Mouse (Mus musculus) forebrain, embryonic 16.5 days (tissue): ENCODE results near the gene Nr5a1. TPM values are rescaled to one million over a fixed set of nuclear protein-coding genes. Genes with fewer than 3 reads are reported as not detected.

ENCODE experiments used
- ATAC-seq: fragments of 200-750 bp; cut with Nextera tagmentation; 2 replicates; pipeline ENCODE4 v1.8.0; 2017; ENCODE audit warnings: mild to moderate bottlenecking, moderate library complexity
- H3K27ac ChIP-seq: fragments of 300-500 bp; sonication (generic); 2 replicates; pipeline ENCODE4 v1.5.1; 2014; ENCODE audit warnings: low read length, control low read depth
- H3K27me3 ChIP-seq: fragments of 300-500 bp; sonication (generic); replicated peaks from 2 replicates; pipeline ENCODE4 v1.6.1; 2014; ENCODE audit warnings: low read length; ENCODE audit not compliant: control insufficient read depth, insufficient read depth
- H3K36me3 ChIP-seq: fragments of 300-500 bp; sonication (generic); 2 replicates; pipeline ENCODE4 v1.6.1; 2014; ENCODE audit not compliant: control insufficient read depth, insufficient read depth
- H3K4me1 ChIP-seq: fragments of 300-500 bp; sonication (generic); replicated peaks from 2 replicates; pipeline ENCODE4 v1.6.1; 2014; ENCODE audit warnings: low read length; ENCODE audit not compliant: control insufficient read depth, insufficient read depth
- H3K4me2 ChIP-seq: fragments of 300-500 bp; sonication (generic); 2 replicates; pipeline ENCODE4 v1.6.1; 2014; ENCODE audit warnings: mild to moderate bottlenecking, low read length, control low read depth
- H3K4me3 ChIP-seq: fragments of 300-500 bp; sonication (generic); replicated peaks from 2 replicates; pipeline ENCODE4 v1.5.1; 2014; ENCODE audit warnings: mild to moderate bottlenecking, low read length, control low read depth
- H3K9ac ChIP-seq: fragments of 300-500 bp; sonication (generic); replicated peaks from 2 replicates; pipeline ENCODE4 v1.6.1; 2014; ENCODE audit warnings: low read depth, low read length, control low read depth
- H3K9me3 ChIP-seq: fragments of 300-500 bp; sonication (generic); 2 replicates; pipeline ENCODE4 v1.6.1; 2016; ENCODE audit warnings: low read length; ENCODE audit not compliant: control insufficient read depth
- WGBS: fragments of 180-500 bp; shearing (Covaris S2); extraction: QIAGEN DNeasy Blood & Tissue Kit; methylation state at CpG from one replicate; pipeline ENCODE4 v1.1.7; 2014; 5-methylcytosine and 5-hydroxymethylcytosine counted together
- polyA plus RNA-seq: library from polyadenylated mRNA; unstranded; fragments of >200 nt; fragmentation: Nextera tagmentation; extraction: Ambion mirVana; gene quantifications from 2 replicates; pipeline ENCODE4 v1.2.1, GENCODE M21; 2015

Gene Nr5a1
- polyA plus RNA-seq, 1 experiment from 2014 or later, result 0.84 TPM

DNA sequence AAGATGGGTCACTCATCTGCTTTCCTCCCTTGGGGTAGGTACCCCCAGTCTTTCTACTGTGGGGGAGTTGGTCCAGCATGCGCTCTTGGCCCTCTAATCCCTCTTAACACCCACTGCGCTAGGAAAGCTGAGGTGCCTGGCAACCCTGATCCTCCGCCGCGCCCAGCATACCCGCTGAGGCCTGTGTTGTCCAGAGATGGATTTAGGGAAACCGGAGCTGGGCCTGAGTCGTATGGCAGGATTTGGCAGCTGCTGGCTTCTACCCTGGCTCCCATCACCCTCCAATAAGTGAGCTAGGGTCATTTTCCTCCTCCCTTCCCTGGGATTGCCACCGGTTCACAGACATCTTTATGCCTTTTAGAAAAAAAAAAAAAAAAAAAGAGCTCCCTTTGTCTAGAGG is 18.6 kb downstream of the Nr5a1 start:
- H3K4me2 ChIP-seq, result no peak overlapping the region
- 24% methylated on average over 9 of the region's 9 CpGs for WGBS
- ATAC-seq, result no peak
- peaks cover 4% of the 10 kb centered on the region for H3K4me1 ChIP-seq
- no peaks in the 10 kb centered on the region for H3K36me3 ChIP-seq
- no peak overlapping the region for H3K9ac ChIP-seq
- H3K27me3 ChIP-seq, result peaks cover 65% of the 10 kb centered on the region
- H3K4me3 ChIP-seq, result no peak overlapping the region
- H3K9me3 ChIP-seq, result no peaks in the 10 kb centered on the region
- H3K27ac ChIP-seq, result no peak overlapping the region

GRCm38 (mm10) chr2:38691542-38691941 is 22.8 kb downstream of the Nr5a1 start:
- Histone ChIP-seq H3K27ac (no peak overlapping the region), H3K36me3 (no peaks in the 10 kb centered on the region), H3K9me3 (no peaks in the 10 kb centered on the region), H3K4me2 (no peak overlapping the region), H3K27me3 (peaks cover 27% of the 10 kb centered on the region), H3K9ac (no peak overlapping the region), H3K4me3 (no peak overlapping the region), H3K4me1 (peaks cover 14% of the 10 kb centered on the region)
- WGBS, result 20% methylated on average over 8 of the region's 8 CpGs
- ATAC-seq, result no peak

DNA sequence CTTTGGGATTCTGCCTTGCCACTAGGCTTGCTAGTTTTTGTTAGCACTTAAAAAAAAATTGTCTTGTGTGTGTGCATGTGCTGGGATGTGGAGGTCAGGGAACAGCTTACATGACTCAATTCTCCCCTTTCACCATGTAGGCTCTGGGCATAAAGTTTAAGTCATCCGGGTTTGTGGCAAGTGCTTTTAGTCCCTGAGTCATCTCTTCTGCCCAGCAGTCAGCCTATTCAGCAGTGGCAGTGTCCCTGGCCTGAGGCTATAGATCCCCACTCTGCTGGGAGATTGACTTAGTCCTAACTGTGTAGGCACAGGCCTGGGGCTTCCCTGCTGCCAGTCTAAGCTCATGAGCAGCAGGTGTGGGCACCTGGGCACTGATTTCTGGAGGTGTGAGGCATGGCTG is 24.5 kb downstream of the Nr5a1 start:
- WGBS, result 39% methylated on average over 1 of the region's 1 CpGs
- Histone ChIP-seq H3K4me3 (no peak overlapping the region), H3K27ac (no peak overlapping the region), H3K27me3 (peaks cover 13% of the 10 kb centered on the region), H3K9me3 (no peaks in the 10 kb centered on the region), H3K4me2 (no peak overlapping the region), H3K36me3 (no peaks in the 10 kb centered on the region), H3K4me1 (peaks cover 14% of the 10 kb centered on the region), H3K9ac (no peak overlapping the region)
- ATAC-seq, result no peak

- peak overlapping the region; percentile 59 for H3K4me2 ChIP-seq
- peak overlapping the region; percentile 59 for H3K9ac ChIP-seq
- H3K4me1 ChIP-seq, result peaks cover 14% of the 10 kb centered on the region
- 2% methylated on average over 19 of the region's 29 CpGs for WGBS
- peak; percentile 85 for ATAC-seq
- no peaks in the 10 kb centered on the region for H3K36me3 ChIP-seq
- H3K27me3 ChIP-seq, result peaks cover 7% of the 10 kb centered on the region
- no peaks in the 10 kb centered on the region for H3K9me3 ChIP-seq
- H3K27ac ChIP-seq, result peak overlapping the region; percentile 12; the same call in 1 of the 2 replicates
- H3K4me3 ChIP-seq, result peak overlapping the region; percentile 38
Observed at GRCm38 (mm10) chr2:38688791-38689520, 25.4 kb downstream of the Nr5a1 start.

DNA sequence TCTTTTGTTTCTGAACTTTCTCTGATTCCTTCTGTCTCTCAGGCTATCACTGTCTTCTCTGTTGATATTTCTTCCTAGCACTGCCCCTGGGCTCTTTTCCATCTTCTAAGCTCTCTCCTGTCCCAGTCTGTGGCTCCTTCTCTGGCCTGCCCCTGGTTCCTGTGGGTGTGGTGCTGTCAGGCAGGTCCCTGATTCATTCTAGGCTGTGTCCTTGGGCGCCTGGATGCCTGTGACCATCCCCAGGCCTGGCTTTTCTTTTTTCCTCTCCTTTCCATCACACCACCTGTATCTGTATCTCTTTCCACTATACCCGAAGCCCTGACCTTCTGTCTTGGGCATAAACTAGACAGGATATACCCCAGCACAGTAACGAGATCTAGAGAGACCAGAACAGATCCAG is 28.6 kb downstream of the Nr5a1 start:
- Histone ChIP-seq H3K27me3 (no peaks in the 10 kb centered on the region), H3K9ac (no peak overlapping the region), H3K36me3 (no peaks in the 10 kb centered on the region), H3K4me2 (no peak overlapping the region), H3K4me3 (no peak overlapping the region), H3K27ac (no peak overlapping the region), H3K9me3 (no peaks in the 10 kb centered on the region), H3K4me1 (peaks cover 14% of the 10 kb centered on the region)
- WGBS, result 68% methylated on average over 3 of the region's 3 CpGs
- ATAC-seq, result no peak

DNA sequence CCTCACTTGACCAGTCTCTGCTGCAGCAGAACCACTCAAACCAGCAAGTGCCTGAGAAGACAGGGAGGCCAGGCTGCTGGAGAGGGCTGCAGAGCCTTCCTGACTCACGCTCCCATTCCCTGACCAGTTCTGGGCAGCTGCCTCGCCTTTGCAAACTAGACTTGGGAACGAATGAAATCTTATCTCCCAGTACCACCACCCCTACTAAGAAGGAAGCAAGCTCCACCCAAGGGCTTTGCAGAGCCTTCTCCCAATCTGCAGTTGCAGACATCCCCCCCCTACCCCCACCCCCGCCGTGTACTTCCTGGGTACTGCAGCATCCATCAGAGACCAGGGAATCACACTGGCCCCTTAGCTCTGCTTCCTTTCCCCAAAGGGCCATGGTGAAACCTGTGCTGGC is 31.3 kb downstream of the Nr5a1 start:
- H3K9ac ChIP-seq, result no peak overlapping the region
- no peak overlapping the region for H3K4me3 ChIP-seq
- no peak for ATAC-seq
- no peaks in the 10 kb centered on the region for H3K9me3 ChIP-seq
- H3K4me2 ChIP-seq, result no peak overlapping the region
- H3K27ac ChIP-seq, result no peak overlapping the region
- WGBS, result 86% methylated on average over 5 of the region's 5 CpGs
- no peaks in the 10 kb centered on the region for H3K36me3 ChIP-seq
- H3K4me1 ChIP-seq, result peaks cover under 1% of the 10 kb centered on the region; the same call in 1 of the 2 replicates
- no peaks in the 10 kb centered on the region for H3K27me3 ChIP-seq

- H3K27me3 ChIP-seq, result no peaks in the 10 kb centered on the region
- WGBS, result 93% methylated on average over 5 of the region's 5 CpGs
- ATAC-seq, result no peak
- H3K4me2 ChIP-seq, result no peak overlapping the region
- no peaks in the 10 kb centered on the region for H3K9me3 ChIP-seq
- no peak overlapping the region for H3K27ac ChIP-seq
- H3K36me3 ChIP-seq, result no peaks in the 10 kb centered on the region
- no peak overlapping the region for H3K9ac ChIP-seq
- no peak overlapping the region for H3K4me3 ChIP-seq
- H3K4me1 ChIP-seq, result no peaks in the 10 kb centered on the region
Observed at GRCm38 (mm10) chr2:38682209-38682608, 32.1 kb downstream of the Nr5a1 start.

GRCm38 (mm10) chr2:38678947-38679346 is 35.4 kb downstream of the Nr5a1 start:
- H3K9me3 ChIP-seq, result no peaks in the 10 kb centered on the region
- ATAC-seq, result no peak

DNA sequence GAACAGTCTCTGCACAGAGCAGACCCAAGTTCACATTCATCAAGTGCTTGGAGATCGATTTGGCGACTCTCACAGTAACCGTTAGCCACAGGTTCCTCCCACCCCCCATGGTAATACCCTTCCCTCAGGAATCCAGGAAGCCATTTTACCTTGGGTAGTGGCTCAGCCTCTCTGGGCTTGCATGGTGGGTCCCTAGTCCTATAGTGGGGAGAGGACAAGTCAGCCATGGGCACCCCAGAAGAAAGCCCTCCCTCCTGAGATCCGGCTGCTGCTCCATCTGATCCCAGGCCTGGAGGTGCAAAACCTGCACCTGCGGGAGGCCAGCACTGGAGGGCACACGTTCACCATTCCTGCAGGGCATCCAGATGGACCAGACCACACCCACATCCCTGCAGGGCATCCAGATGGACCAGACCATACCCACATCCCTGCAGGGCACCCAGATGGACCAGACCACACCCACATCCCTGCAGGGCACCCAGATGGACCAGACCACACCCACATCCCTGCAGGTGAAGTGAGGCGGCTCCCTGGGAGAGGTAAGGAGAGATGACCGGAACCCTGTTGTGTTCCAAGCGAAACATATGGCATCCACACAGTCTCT is 38.9 kb downstream of the Nr5a1 start:
- Histone ChIP-seq H3K9ac (no peak overlapping the region), H3K4me2 (no peak overlapping the region), H3K4me1 (no peaks in the 10 kb centered on the region), H3K27ac (no peak overlapping the region), H3K27me3 (no peaks in the 10 kb centered on the region), H3K9me3 (no peaks in the 10 kb centered on the region), H3K4me3 (no peak overlapping the region), H3K36me3 (no peaks in the 10 kb centered on the region)
- ATAC-seq, result no peak
- 68% methylated on average over 9 of the region's 9 CpGs for WGBS

More at GRCm38 (mm10) chr2:38678947-38679346, 35.4 kb downstream of the Nr5a1 start:
- no peak overlapping the region for H3K27ac ChIP-seq
- H3K9ac ChIP-seq, result no peak overlapping the region
- H3K4me1 ChIP-seq, result no peaks in the 10 kb centered on the region
- H3K36me3 ChIP-seq, result no peaks in the 10 kb centered on the region
- H3K4me3 ChIP-seq, result no peak overlapping the region
- no peak overlapping the region for H3K4me2 ChIP-seq
- H3K27me3 ChIP-seq, result no peaks in the 10 kb centered on the region
